Mouse (Mus musculus): Measurements from ENCODE around the gene Htr1d.

Gene Htr1d

DNA sequence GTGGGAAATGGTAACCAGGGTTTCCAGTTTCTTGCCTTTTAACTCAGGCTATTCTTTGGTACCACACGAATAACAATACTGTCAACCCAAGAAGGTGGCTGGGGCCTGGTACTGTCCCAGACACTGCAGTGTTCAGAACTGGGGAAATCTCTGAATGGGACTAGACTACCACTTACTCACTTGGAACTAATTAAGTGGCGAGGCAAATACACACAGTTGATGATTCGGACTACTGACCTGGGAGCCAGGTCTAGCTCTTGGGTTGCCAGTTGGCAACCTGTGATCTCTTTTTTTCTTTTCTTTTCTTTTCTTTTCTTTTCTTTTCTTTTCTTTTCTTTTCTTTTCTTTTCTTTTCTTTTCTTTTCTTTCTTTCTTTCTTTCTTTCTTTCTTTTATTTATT is 29.0 kb downstream of the Htr1d start:
- DNase-seq (ENCODE audit: low read depth, low spot score), result no peak

GRCm38 (mm10) chr4:136452792-136453191 is 29.5 kb downstream of the Htr1d start:
- DNase-seq (ENCODE audit: low read depth, low spot score), result no peak

GRCm38 (mm10) chr4:136454850-136455260 is 31.5 kb downstream of the Htr1d start:
- DNase-seq (ENCODE audit: low read depth, low spot score), result no peak

GRCm38 (mm10) chr4:136456516-136457218 is 33.3 kb downstream of the Htr1d start:
- DNase-seq (ENCODE audit: low read depth, low spot score), result no peak

DNA sequence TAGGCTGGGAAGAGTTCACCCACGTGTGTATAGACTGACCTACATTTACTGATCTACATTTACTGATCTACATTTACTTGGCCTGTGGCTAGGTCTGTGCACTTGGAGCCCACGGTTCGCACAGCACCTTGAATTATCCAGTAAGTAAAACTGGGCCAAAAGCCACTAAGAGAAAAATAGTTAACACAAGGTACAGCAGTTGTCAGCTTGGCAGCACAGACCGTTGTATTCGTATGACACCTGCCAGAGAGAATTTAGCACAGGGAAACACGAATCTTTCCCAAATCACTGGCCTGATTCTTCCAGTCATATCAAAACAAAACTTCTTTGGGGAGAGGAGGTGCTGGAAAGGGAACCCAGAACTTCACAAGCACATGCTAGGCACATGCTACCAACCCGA is 35.0 kb downstream of the Htr1d start:
- DNase-seq (ENCODE audit: low read depth, low spot score), result no peak

GRCm38 (mm10) chr4:136459210-136459609 is 35.9 kb downstream of the Htr1d start:
- DNase-seq (ENCODE audit: low read depth, low spot score), result no peak

GRCm38 (mm10) chr4:136461206-136461605 is 37.9 kb downstream of the Htr1d start:
- DNase-seq (ENCODE audit: low read depth, low spot score), result no peak

DNA sequence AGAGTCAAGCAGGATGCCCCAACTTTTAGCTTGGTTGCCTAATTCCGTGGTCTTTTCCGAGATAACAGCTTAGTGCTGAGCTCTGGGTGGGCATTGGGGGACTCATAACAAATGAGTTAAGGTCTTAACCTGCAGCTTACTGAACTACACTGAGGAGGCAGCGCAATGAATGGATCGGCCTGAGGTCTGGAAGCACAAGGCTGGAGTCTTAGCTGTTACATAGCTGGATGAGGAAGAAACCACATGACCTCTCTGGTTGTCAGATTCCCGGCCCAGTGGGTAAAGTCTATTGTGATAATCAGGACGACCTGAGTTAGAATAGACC is 38.4 kb downstream of the Htr1d start:
- no peak for DNase-seq (ENCODE audit: low read depth, low spot score)

GRCm38 (mm10) chr4:136462086-136462838 is 38.9 kb downstream of the Htr1d start, which contains the start of gene 6030445D17Rik:
TSS of gene 6030445D17Rik (plus strand) at chr4:136462250.
- DNase-seq (ENCODE audit: low read depth, low spot score), result no peak

GRCm38 (mm10) chr4:136462839-136463178 is 39.5 kb downstream of the Htr1d start:
- DNase-seq (ENCODE audit: low read depth, low spot score), result no peak

DNA sequence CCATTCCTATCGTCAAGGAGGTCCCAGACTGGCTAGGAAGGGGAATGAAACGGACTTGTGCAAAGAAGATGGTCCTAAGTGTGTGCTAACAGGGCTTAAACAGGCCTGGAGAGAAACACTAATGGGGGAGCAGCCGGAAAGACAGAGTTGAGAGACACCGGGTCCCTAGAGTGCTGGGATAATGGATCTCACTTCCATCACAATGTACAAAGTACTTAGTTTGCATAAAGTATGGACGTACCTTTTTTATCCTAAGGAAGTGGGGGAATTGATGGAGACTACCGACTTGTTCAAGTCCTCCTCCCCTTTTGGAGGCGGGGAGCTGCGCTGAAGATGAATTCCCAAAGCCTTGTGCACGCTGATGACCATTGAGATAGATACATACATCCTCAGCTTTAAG is 40.1 kb downstream of the Htr1d start:
- DNase-seq (ENCODE audit: low read depth, low spot score), result no peak

DNA sequence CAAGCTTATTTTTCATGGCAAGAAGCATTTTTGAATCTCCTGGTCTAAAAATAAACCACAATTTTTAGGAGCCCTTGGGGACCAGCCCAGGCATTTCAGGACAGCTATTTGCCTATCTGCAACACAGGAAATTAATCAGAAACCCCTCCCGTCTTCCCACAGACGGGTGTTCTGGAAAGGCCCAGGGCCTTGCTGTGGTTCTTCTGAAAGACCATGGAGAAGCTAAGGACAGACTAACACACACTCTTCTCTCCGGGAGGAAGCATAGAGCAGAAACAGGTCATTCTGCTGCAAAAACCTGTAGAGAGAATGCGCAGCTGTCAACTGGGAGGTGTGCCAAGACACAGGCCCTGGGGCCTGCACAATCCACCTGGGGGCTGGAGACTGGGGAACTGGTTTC is 42.9 kb downstream of the Htr1d start:
- DNase-seq (ENCODE audit: low read depth, low spot score), result no peak

GRCm38 (mm10) chr4:136468553-136469327 is 45.4 kb downstream of the Htr1d start:
- DNase-seq (ENCODE audit: low read depth, low spot score), result no peak

DNA sequence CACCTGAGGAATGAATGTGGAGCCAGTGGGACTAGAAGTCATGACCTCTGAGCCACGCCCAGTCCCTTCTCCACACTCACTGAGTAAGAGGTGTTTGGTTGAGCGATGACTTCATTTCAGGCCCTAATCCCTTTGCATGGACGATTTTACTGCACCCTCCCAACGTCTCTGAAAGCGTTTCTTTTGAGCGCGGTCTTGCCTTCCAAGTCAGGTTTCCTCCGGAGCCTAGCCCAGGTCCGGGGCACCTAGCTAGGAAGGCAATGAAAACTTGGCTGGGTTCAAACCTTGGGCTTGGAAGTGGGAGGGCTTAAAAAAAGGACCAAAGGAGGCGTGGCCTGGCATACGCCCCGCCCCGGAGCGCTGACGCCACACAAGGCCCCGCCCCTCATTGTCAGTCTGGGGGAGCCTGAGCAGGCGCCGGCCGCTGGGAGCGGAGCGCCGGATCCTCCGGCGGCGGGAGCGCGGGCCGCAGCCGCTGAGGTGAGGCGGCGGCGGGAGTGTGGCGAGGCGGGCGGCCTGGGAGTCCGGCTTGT is 46.1 kb downstream of the Htr1d start, which contains the start of gene Luzp1:
Gene Luzp1, plus strand, starts transcription at position 391 of the 533 bp plus-strand sequence.
- DNase-seq (ENCODE audit: low read depth, low spot score), result peak; percentile 84

DNA sequence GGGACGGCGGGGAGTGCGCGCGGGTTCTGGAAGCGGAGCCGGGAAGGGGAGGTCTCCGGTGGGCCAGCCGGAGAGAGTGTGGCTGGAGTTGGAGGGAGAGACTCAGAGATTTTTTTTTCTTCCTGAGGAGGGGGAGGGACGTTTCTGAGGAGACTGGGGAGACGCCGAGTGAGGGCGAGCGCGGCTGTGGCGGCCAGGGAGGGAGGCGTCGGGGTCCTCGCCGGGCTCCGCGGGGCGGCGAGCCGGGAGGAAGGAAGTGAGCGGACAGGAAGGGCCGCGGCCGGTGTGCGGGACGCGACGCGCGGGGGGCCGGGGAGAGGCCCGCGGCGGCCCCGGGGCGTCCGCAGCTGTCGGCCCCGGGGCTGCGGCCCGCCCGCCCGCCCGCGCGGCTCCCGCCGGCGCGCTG is 46.6 kb downstream of the Htr1d start:
- DNase-seq (ENCODE audit: low read depth, low spot score), result no peak

DNA sequence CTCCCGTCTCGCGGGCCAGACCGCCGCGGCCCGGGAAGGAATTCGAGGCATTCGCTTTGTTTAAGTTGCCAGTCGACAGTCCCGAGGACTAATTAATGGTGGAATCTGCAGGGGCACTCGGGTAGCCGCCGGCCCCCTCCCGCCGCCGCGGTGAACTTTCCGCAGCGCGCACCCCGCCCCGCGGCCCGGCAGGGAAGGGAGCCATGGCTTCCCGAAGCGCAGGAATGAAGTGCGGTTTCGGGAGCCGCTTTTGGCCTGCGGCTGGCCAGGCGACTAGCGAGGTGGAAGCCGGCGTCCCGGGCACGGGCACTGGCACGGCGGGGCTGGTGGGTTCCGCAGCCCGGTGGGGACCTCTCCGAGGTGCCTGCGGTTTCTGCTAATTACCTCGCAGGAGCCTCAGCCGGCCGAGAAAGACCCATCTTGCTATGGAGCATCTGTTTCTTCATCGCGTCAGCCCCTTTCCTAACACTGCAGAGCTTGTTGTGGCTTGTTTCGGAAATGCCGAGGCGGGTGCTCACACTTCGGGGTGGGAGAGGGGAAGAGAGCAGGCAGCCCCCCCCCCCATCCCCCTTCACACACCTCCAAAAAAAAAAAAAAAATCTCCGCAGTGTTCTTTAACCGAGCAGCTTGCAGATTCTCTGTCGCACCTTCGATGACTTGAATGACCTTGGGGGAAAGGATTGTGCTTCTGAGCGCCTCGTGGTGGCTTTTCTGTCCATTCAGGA is 47.2 kb downstream of the Htr1d start:
- DNase-seq (ENCODE audit: low read depth, low spot score), result no peak

DNA sequence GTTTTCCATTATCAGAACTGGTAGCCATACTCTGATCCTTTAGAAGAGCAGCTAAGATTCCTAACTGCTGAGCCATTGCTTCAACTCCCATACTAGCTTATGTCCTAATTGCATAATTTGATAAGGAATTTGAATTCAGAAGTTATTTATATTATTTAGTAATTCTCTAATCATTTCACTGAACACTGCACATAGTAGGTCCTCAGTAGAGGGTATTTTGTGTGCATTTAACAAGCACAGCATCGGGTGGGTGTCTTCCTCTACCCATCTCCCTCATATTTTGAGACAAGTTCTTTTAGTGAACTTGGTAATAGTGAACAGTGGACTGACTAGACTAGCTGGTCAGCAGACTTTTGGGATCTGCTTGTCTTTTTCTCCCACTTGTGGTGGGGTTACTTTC is 53.4 kb downstream of the Htr1d start:
- DNase-seq (ENCODE audit: low read depth, low spot score), result no peak

- no peak for DNase-seq (ENCODE audit: low read depth, low spot score)
Measured at GRCm38 (mm10) chr4:136486549-136486948, 63.2 kb downstream of the Htr1d start.

Measured in WW6 (cell line).